Comparison of ENCODE assay signal across 15 mouse cellular contexts in genomic region chr15:31606821-31607220, GRCm38 (mm10). TPM values are rescaled to one million over a fixed set of nuclear protein-coding genes. Genes with fewer than 3 reads are reported as not detected.
DNase-seq lines count a peak whose midpoint lies in the region; ATAC-seq and TF ChIP-seq lines count a peak whose summit lies in the region.
"Had no signal": no experiment of that assay in that cellular context is flagged by ENCODE, and none has a peak within 500 bp of the region (broad histone marks: within the 10 kb centered on the region; RNA-seq: fewer than 3 reads in every experiment).

No protein-coding gene starts in this region.

- no peak overlapping the region for H3K4me3 ChIP-seq in cerebellum, adult 2 months (replicated peaks; ENCODE audit: insufficient read depth, low read depth, low read length)
- H3K4me3 ChIP-seq in intestine, postnatal 0 days (ENCODE audit: low read depth, low read length), result no peak overlapping the region
- H3K4me3 ChIP-seq in intestine, embryonic 15.5 days (replicated peaks), result no peak overlapping the region
- no peak overlapping the region for H3K4me3 ChIP-seq in lung, adult 2 months (replicated peaks; ENCODE audit: extremely low read depth, low read depth, low read length)
- H3K4me3 ChIP-seq: left cerebral cortex, adult 2 months; liver, embryonic 13.5 days; midbrain, embryonic 12.5 days; neural tube, embryonic 12.5 days had no signal

- 37% methylated on average over 6 of the region's 6 CpGs for WGBS in cerebellum, adult 2 months
- 32% methylated on average over 6 of the region's 6 CpGs for WGBS in intestine, postnatal 0 days
- 57% methylated on average over 6 of the region's 6 CpGs for WGBS in intestine, embryonic 15.5 days
- 52% methylated on average over 6 of the region's 6 CpGs for WGBS in lung, adult 2 months

- DNase-seq in cerebellum, adult 2 months, result peak; percentile 34 to 56
- DNase-seq in cerebellum, adult 8-10 months, result no peak
- DNase-seq in kidney, postnatal 10 days, result peak; percentile 49
- peak; percentile 34 for DNase-seq in lung, adult 2 months
- DNase-seq in layer of hippocampus, postnatal 36 days, result no peak
- no peak for DNase-seq in layer of hippocampus, adult 8-10 months (ENCODE audit: low spot score in 2 of 2)
- DNase-seq: B cell, adult 2 months; liver, embryonic 13.5 days; right cerebral cortex, adult 18-20 months had no signal

- H3K36me3 ChIP-seq in intestine, postnatal 0 days (ENCODE audit: control insufficient read depth, insufficient read depth), result no peaks in the 10 kb centered on the region; the same call in 1 of the 2 replicates
- H3K36me3 ChIP-seq in intestine, embryonic 15.5 days, result no peaks in the 10 kb centered on the region
- H3K36me3 ChIP-seq: neural tube, embryonic 12.5 days had no signal

- TF ChIP-seq POLR2A in cerebellum, adult 2 months (IDR thresholded peaks at IDR 0.05; ENCODE audit: borderline replicate concordance, insufficient read depth, low read length), result no peak
- no peak for TF ChIP-seq POLR2A in lung, adult 2 months (IDR thresholded peaks at IDR 0.05; ENCODE audit: borderline replicate concordance, extremely low read depth, low read depth, low read length)

- no peaks in the 10 kb centered on the region for H3K27me3 ChIP-seq in cerebellum, adult 2 months (ENCODE audit: control insufficient read depth, insufficient read depth, low read length)
- no peaks in the 10 kb centered on the region for H3K27me3 ChIP-seq in intestine, postnatal 0 days (replicated peaks; ENCODE audit: control insufficient read depth, insufficient read depth, low read length)
- H3K27me3 ChIP-seq in intestine, embryonic 15.5 days (replicated peaks), result no peaks in the 10 kb centered on the region
- H3K27me3 ChIP-seq: liver, embryonic 13.5 days; midbrain, embryonic 12.5 days; neural tube, embryonic 12.5 days had no signal

- no peak overlapping the region for H3K9ac ChIP-seq in intestine, postnatal 0 days (ENCODE audit: low read depth, low read length)
- no peak overlapping the region for H3K9ac ChIP-seq in intestine, embryonic 15.5 days
- H3K9ac ChIP-seq: liver, embryonic 13.5 days; midbrain, embryonic 12.5 days; neural tube, embryonic 12.5 days had no signal

- no peak for TF ChIP-seq CTCF in cerebellum, adult 2 months (IDR thresholded peaks at IDR 0.05; ENCODE audit: borderline replicate concordance, insufficient read depth, low read depth, low read length)
- no peak for TF ChIP-seq CTCF in intestine, postnatal 0 days (IDR thresholded peaks at IDR 0.05; ENCODE audit: low read depth)
- TF ChIP-seq CTCF in lung, adult 2 months (IDR thresholded peaks at IDR 0.05; ENCODE audit: insufficient read depth, low read length), result no peak

- H3K9me3 ChIP-seq in intestine, postnatal 0 days (ENCODE audit: control insufficient read depth), result no peaks in the 10 kb centered on the region
- no peaks in the 10 kb centered on the region for H3K9me3 ChIP-seq in intestine, embryonic 15.5 days
- H3K9me3 ChIP-seq: G1E; liver, embryonic 13.5 days; midbrain, embryonic 12.5 days; neural tube, embryonic 12.5 days had no signal

- no peak for ATAC-seq in intestine, postnatal 0 days
- no peak for ATAC-seq in intestine, embryonic 15.5 days

- no peak overlapping the region for H3K27ac ChIP-seq in cerebellum, adult 2 months (ENCODE audit: insufficient read depth, low read length)
- no peak overlapping the region for H3K27ac ChIP-seq in intestine, postnatal 0 days (ENCODE audit: low read depth, low read length)
- H3K27ac ChIP-seq in intestine, embryonic 15.5 days, result no peak overlapping the region
- H3K27ac ChIP-seq: left cerebral cortex, adult 2 months; liver, embryonic 13.5 days; midbrain, embryonic 12.5 days; neural tube, embryonic 12.5 days had no signal

- peak overlapping the region; percentile 27; the same call in 1 of the 2 replicates for H3K4me2 ChIP-seq in intestine, postnatal 0 days (replicated peaks; ENCODE audit: low read depth)
- H3K4me2 ChIP-seq in intestine, embryonic 15.5 days (replicated peaks), result no peak overlapping the region; the same call in 1 of the 2 replicates
- H3K4me2 ChIP-seq: liver, embryonic 13.5 days; midbrain, embryonic 12.5 days; neural tube, embryonic 12.5 days had no signal

- peaks cover 3% of the 10 kb centered on the region for H3K4me1 ChIP-seq in cerebellum, adult 2 months (ENCODE audit: control insufficient read depth, insufficient read depth, low read length)
- H3K4me1 ChIP-seq in intestine, postnatal 0 days (replicated peaks; ENCODE audit: control insufficient read depth, insufficient read depth, low read length), result 0 out of 2 replicates have a peak, but pooled peaks cover 3% of the 10 kb centered on the region
- H3K4me1 ChIP-seq in intestine, embryonic 15.5 days (replicated peaks), result peaks cover 2% of the 10 kb centered on the region; the same call in 1 of the 2 replicates
- peaks cover 6% of the 10 kb centered on the region; the same call in 1 of the 2 replicates for H3K4me1 ChIP-seq in lung, adult 2 months (ENCODE audit: control insufficient read depth, insufficient read depth, low read length)
- H3K4me1 ChIP-seq: neural tube, embryonic 12.5 days had no signal

RNA-seq across cellular contexts. Expression of gene Fam173b, which starts 5.2 kb away (rescaled TPM):
- 15.2 and 15.9 TPM in 2 replicates for polyA plus RNA-seq in cerebellum, adult 2 months (2012; rRNA removed)
- polyA plus RNA-seq in intestine, postnatal 0 days (2015; fragmentation: Nextera tagmentation; extraction: Ambion mirVana), result 9.0 and 9.8 TPM in 2 replicates
- polyA plus RNA-seq in intestine, embryonic 15.5 days (2015; fragmentation: Nextera tagmentation; extraction: Ambion mirVana), result 15.2 and 16.6 TPM in 2 replicates
- 5.5 and 9.3 TPM in 2 replicates for polyA plus RNA-seq in lung, adult 2 months (2012; rRNA removed)
- total RNA-seq in layer of hippocampus, postnatal 36 days (2021), result 10 to 100 TPM; 12.3 to 13.2 TPM
- 10 to 100 TPM; 11.4 to 16.8 (median 11.5) TPM for total RNA-seq in layer of hippocampus, adult 8-10 months (2022)

RNA-seq across cellular contexts. Expression of gene Cct5, which starts 5.2 kb away (rescaled TPM):
- polyA plus RNA-seq in cerebellum, adult 2 months (2012; rRNA removed), result 220 and 228 TPM in 2 replicates
- polyA plus RNA-seq in intestine, postnatal 0 days (2015; fragmentation: Nextera tagmentation; extraction: Ambion mirVana), result 165 and 172 TPM in 2 replicates
- polyA plus RNA-seq in intestine, embryonic 15.5 days (2015; fragmentation: Nextera tagmentation; extraction: Ambion mirVana), result 480 and 508 TPM in 2 replicates
- 50.0 and 75.7 TPM in 2 replicates for polyA plus RNA-seq in lung, adult 2 months (2012; rRNA removed)
- 100 to 1,000 TPM; 246 to 254 TPM for total RNA-seq in layer of hippocampus, postnatal 36 days (2021)
- total RNA-seq in layer of hippocampus, adult 8-10 months (2022), result 100 to 1,000 TPM; 206 to 227 (median 219) TPM

RNA-seq across cellular contexts. Expression of gene Cmbl, which starts 41.6 kb away (rescaled TPM):
- 17.1 and 19.4 TPM in 2 replicates for polyA plus RNA-seq in cerebellum, adult 2 months (2012; rRNA removed)
- 90.2 and 105 TPM in 2 replicates for polyA plus RNA-seq in intestine, postnatal 0 days (2015; fragmentation: Nextera tagmentation; extraction: Ambion mirVana)
- 34.6 and 36.4 TPM in 2 replicates for polyA plus RNA-seq in intestine, embryonic 15.5 days (2015; fragmentation: Nextera tagmentation; extraction: Ambion mirVana)
- polyA plus RNA-seq in lung, adult 2 months (2012; rRNA removed), result 20.6 and 34.1 TPM in 2 replicates
- total RNA-seq in layer of hippocampus, postnatal 36 days (2021), result 10 to 100 TPM; 10.6 to 11.8 TPM
- 10 to 100 TPM; 17.4 to 21.0 (median 19.4) TPM for total RNA-seq in layer of hippocampus, adult 8-10 months (2022)
- total RNA-seq: G1E had no signal
- polyA plus RNA-seq: G1E had no signal

Comparison
In these comparisons a context has a peak if more than half of its experiments do, and no peak if none do; other contexts are left out.
1. DNase-seq: peak in cerebellum, adult 2 months (2 of 2), kidney, postnatal 10 days (single experiment) and lung, adult 2 months (single experiment); none in cerebellum, adult 8-10 months (single experiment), layer of hippocampus, postnatal 36 days (0 of 2) and layer of hippocampus, adult 8-10 months (0 of 2).